Mouse (Mus musculus) brain, embryonic 14.5 days (tissue): Measurements from ENCODE around the gene Atp5e. TPM values are rescaled to one million over a fixed set of nuclear protein-coding genes. Genes with fewer than 3 reads are reported as not detected.

ENCODE experiments used
- DNase-seq: peaks from one replicate; pipeline ENCODE4 v3.0.0-alpha.2; 2011; ENCODE audit warnings: low read depth
- CTCF ChIP-seq: fragments of 200-500 bp; IDR thresholded peaks from 2 replicates; pipeline ENCODE4 v1.5.1; 2012; ENCODE audit warnings: inconsistent platforms, mild to moderate bottlenecking, moderate library complexity, borderline replicate concordance; ENCODE audit not compliant: insufficient read depth, insufficient read length; ENCODE audit errors: extremely low read depth
- POLR2A ChIP-seq: fragments of 200-500 bp; IDR thresholded peaks from 2 replicates; pipeline ENCODE4 v1.6.1; 2012; ENCODE audit warnings: mild to moderate bottlenecking, inconsistent platforms, borderline replicate concordance; ENCODE audit not compliant: poor library complexity, insufficient read depth, insufficient read length, severe bottlenecking; ENCODE audit errors: extremely low read depth
- polyA plus RNA-seq: library from polyadenylated mRNA; depleted of rRNA; stranded (reverse); fragments of >200 nt; gene quantifications from 2 replicates; pipeline ENCODE4 v1.2.3, GENCODE M21; 2012

Atp5e gene
- polyA plus RNA-seq, 1 experiment, result 406 TPM

DNA sequence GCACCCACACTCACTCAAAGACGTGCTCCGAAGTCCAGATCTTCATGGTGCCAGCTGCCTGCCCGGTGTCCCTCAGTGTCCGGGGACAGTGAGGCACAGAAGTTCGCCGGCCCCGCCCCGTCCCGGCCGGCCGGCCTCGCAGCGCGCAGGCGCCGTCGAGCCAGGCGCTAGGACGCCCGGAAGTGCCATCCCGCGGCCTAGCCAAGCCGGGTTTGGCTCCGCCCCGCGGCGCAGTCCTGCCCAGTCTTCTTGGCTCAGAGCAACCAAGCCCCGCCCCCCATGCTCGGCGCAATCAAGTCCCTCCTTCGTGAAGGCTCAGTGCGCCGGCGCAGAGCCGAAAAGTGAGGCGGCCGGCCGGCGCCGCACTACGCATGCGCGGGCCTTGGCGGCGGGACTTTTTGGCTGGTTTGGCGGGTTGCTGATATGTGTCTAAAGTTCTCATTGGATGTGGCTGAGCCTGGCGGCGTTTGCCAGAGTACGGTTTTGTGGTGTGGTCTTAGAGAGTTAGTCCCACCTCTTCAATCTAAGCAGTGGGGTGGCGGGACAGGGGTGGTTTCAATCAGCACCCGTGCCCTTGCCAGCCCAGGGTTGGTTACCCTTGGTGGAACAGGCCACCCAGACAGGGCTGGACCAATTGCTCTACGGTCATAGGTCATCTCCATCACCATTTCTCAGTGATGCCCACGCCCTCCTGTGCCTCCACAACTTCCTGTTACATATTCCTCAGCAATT lies 9.1 kb upstream of the Atp5e start, which contains the start of gene Prelid3b:
TSS of gene Prelid3b (minus strand) at position 264 of the 732 bp plus-strand sequence.
- TF ChIP-seq CTCF (no peak), POLR2A (peak; percentile 77)
- DNase-seq, result peak; percentile 100

DNA sequence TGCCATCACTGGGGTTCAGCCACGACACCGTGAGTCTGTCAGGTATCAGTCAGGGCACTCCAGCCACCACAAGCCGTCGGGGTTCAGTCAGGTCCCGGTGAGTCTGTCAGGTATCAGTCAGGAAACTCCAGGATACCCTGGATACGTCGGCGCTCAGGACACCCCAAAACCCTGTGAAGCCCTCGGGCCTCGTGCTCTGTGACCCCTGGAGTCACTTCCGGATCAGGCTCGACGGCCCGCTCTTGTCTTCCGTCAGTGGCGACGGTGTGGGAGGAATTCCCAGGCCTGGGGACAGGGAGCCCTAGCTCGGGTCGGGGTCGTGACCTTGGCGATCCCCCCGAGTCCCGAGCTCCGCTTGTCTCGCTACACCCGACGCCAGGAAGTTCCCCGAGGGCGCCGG lies 8.5 kb upstream of the Atp5e start:
- DNase-seq, result no peak
- TF ChIP-seq POLR2A (no peak), CTCF (no peak)

DNA sequence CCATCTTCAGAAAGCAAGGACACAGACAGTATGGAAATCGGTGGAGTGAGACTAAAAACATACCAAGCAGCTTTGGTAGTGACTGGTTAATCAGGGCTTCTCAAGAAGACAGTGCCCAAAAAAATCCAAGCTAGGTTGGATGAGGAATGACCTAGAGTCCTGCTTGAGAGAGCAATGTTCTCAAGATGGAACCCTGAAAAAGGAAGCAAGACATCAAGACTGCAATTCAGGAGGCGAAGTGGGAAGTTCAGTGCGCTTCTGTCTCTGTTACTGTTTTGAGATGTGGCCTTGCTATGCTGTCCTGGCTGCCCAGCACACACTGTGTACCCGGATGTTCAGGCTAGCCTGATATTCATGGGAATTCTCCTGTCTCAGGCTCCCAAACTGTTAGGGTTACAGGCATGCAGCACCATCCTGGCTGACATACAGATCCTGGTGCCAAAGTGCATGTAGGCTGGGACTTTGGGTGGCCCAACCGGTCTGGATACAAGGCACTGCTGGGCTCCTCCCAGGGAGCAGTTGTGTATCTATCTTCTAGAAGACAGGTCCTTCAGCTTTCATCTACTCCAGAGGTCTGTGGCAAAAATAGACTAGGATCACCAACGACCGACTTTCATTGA lies 7.0 kb upstream of the Atp5e start:
- TF ChIP-seq POLR2A, result no peak
- no peak for TF ChIP-seq CTCF
- no peak for DNase-seq

DNA sequence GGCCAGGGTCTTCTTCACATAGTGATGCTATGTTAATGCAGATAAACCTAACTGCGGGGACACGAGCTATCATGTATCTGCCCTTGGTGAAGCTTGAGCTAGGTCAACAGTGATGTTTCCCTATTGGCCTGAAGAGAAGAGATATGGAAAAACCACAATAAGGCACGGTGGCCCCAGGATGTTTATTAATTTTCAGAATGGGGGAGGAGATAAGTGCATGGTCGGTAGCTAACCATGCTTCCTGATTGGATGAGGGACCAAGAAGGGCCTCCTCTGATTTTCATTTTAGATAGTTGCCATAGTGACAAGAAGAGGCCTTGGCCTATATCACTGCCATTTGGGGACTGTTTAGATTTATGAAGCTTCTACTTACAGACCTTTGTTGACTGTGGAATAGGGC lies 6.4 kb upstream of the Atp5e start:
- no peak for TF ChIP-seq POLR2A
- no peak for TF ChIP-seq CTCF
- no peak for DNase-seq

DNA sequence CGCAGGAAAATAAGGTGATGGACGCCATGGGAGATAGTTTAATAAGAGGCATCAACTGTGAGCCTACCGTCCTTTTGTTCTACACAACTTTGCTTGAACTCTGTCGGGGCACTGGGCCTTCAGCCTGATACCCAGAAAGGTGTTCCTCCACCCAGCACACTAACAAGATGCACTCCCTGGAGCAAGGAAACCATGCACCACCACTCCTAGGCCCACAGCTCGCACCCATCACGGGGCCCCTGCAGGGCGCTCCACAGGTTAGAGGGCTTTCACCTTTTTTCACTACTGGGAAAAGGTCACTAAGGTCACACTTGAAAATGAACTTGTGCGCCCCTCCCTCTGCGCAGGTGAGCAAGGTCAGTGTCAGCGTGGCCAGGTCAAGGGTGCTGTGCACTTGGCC lies 535 bp downstream of the Atp5e start:
- TF ChIP-seq CTCF, result no peak
- TF ChIP-seq POLR2A, result no peak

DNA sequence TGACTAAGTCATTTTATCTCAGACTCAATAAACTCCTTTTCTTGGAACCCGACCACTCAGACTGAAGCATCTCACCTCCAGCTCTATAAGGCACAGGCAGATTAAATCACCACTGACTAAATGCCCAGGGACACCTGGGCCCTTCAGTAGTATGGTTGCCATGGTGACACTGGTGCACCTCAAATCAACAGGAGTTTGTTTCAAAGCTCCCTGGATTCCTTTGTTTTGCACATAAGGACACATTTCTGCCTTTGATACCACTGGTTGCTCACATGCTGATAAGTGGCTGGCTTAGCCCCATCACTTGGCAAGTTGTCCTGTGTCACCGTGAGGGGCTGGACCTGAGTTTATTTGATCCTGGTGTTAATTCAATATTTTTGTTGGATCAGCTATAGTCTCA lies 4.5 kb downstream of the Atp5e start:
- DNase-seq, result no peak
- no peak for TF ChIP-seq CTCF

More for the DNA sequence above, 535 bp downstream of the Atp5e start:
- no peak for DNase-seq

DNA sequence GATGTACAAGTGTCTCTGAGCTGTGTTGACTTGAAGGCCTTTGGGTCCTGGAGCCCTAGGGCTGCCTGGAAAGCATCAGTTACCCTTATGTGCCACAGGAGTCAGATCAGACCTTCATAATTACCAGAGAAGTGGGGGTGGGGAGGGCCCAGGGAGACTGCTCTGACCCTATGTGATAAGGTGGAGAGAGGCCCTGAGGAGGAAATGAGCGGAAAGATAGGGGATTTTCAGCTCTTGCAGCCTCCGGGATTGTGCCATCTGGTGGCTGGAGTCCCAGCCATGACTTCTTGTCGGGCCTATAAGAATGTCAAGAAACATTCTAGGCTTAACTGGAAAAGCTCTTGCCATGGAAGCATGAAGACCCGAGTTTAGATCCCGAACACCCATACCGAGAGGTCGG lies 10.2 kb downstream of the Atp5e start:
- TF ChIP-seq CTCF (peak; percentile 13; the same call in 1 of the 2 replicates), POLR2A (no peak)
- DNase-seq, result no peak

DNA sequence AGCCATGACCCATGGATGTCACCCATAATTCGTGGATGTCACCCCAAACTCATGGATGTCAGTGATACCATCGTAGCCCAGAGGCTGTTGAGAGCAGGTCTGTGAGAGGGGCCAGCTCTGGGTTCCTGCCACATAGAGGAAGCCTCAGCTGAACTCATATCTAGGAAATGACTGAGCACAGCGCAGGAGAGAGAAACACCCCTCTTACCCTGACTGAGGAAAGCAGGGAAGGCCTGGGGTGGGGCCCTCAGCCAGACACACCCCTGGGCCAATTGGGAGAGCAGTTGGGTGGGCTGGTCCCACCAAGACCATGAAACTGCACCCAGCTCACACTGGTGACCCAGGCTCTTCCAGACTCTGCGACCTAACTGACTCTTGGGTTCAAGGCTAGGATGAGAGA lies 13.6 kb downstream of the Atp5e start, which contains the start of gene Tubb1:
TSS of gene Tubb1 (plus strand) at position 343 of the 400 bp plus-strand sequence.
- no peak for DNase-seq
- TF ChIP-seq CTCF, result no peak
- no peak for TF ChIP-seq POLR2A

DNA sequence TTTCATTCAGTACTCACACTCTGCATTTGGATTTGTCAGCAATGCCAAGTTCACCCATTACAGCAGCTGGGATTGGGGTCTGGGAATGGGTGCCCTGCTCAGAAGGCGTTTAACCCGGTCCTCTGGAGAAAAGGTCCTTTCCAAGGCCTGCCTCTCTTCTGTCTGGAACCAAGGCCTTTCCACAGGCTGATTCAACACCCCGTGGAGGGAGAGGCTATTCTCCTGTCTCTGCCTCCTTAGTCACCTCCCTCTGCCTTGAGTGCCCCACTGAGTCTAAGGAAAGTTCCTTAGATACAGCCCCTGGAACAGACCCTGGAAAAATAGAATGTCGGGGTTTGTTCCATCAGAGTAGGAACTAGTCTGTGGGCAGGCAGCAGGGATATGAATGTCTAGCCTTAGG lies 15.5 kb downstream of the Atp5e start:
- DNase-seq, result no peak
- TF ChIP-seq POLR2A (no peak), CTCF (no peak)

DNA sequence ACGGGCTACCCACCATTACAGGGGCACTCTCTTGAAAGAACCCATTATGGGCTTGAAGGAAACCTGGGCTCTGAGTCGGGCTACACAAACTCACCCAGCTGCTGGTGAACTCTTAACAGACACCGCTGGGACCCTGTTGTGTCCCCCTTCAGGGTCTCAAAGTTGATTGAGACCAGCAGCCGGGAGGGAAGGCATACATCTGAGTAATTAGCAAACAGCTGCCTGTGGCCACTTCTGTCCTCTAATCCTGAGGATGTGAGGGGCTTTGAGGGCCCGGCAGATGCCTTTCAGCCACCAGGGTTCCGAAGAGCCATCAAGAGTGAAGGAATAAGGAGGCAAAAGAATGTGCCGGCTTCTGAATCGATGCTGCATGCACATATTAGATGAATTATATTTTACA lies 17.0 kb downstream of the Atp5e start:
- TF ChIP-seq CTCF (no peak), POLR2A (no peak)
- no peak for DNase-seq

DNA sequence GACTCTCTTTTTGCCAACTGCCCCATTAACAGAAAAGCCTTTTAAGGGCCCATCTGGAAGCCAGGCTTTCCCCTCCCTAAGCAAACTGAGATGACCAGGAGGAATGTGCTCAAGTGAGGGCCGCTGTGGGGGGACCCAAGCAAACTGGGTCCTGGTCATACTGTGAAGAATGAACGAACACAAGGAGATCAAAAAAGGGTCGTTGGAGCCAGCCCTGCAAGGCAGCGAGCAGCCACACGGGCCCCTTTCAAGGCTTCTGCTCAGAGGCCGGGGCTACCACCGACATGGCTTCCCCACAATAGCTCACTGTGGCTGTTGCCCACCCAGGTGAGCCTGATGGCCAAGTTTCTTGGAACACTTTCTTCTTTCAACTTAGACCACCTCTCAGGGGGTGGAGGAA lies 17.4 kb downstream of the Atp5e start:
- TF ChIP-seq CTCF, result no peak
- TF ChIP-seq POLR2A, result no peak
- DNase-seq, result no peak

DNA sequence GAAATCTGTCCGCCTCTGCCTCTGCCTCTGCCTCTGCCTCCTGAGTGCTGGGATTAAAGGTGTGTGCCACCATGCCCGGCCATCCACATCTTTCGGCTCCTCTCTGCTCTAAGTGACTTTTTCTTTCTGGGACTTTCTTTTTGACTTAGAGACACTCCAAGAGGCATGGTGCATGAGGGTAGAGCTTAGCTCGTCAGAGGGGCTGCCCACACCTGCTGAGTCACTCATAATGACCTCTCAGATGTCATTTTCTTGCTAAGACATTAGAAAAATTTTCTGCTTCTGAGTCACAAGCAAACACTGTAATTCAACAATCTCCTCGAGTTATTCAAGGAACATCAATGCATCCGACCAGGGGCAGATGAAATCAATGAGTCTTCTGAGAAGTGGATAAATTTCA lies 18.9 kb downstream of the Atp5e start:
- no peak for DNase-seq
- no peak for TF ChIP-seq CTCF
- TF ChIP-seq POLR2A, result no peak
